Mouse (Mus musculus) adrenal gland, postnatal 4 days (tissue): ENCODE measurements around the gene Acin1. TPM values are rescaled to one million over a fixed set of nuclear protein-coding genes. Genes with fewer than 3 reads are reported as not detected.
"Not testable (repeated sequence)": the region's sequence is repeated elsewhere in the genome, so short reads cannot be mapped to it uniquely, and the experiment has no call there.

ENCODE experiments used
- DNase-seq, 2 experiments: peaks; one replicate each; pipeline ENCODE4 v3.0.0; 2021 to 2022; ENCODE audit warnings: low spot score in 2 of 2, mixed read lengths in 2 of 2
- total RNA-seq, 2 experiments: library from RNA; stranded (reverse); gene quantifications; 2 replicates each; pipeline ENCODE4 v1.2.3; 2021

The Acin1 gene
- total RNA-seq, 2 experiments from 2014 or later = 252 to 273 TPM

GRCm38 (mm10) chr14:54644294-54644693 is 42.4 kb downstream of the Acin1 start:
- no peak for DNase-seq

GRCm38 (mm10) chr14:54643011-54643410 is 43.7 kb downstream of the Acin1 start:
- DNase-seq = no peak

- DNase-seq = no peak
Observed at GRCm38 (mm10) chr14:54642224-54642944, 44.3 kb downstream of the Acin1 start.

- peak; percentile 70 to 80 for DNase-seq
Observed at GRCm38 (mm10) chr14:54641305-54641969, 45.3 kb downstream of the Acin1 start, which contains the start of gene Cdh24. Gene Cdh24 (minus strand): TSS chr14:54641364.

GRCm38 (mm10) chr14:54640946-54641304 is 45.8 kb downstream of the Acin1 start, which contains the start of gene Gm17606:
Gene Gm17606 (plus strand): TSS chr14:54640952.
- DNase-seq = no peak

- DNase-seq = no peak
Observed at GRCm38 (mm10) chr14:54640121-54640520, 46.6 kb downstream of the Acin1 start.

GRCm38 (mm10) chr14:54638210-54638609 is 48.5 kb downstream of the Acin1 start:
- no peak for DNase-seq

- DNase-seq = no peak
Observed at GRCm38 (mm10) chr14:54636954-54637353, 49.8 kb downstream of the Acin1 start.

GRCm38 (mm10) chr14:54634182-54634581 is 52.5 kb downstream of the Acin1 start:
- DNase-seq = no peak

GRCm38 (mm10) chr14:54632252-54632651 is 54.5 kb downstream of the Acin1 start:
- DNase-seq = no peak

GRCm38 (mm10) chr14:54631240-54631599 is 55.5 kb downstream of the Acin1 start:
- DNase-seq = no peak

GRCm38 (mm10) chr14:54630583-54631239 is 56.0 kb downstream of the Acin1 start:
- DNase-seq = no peak

- no peak for DNase-seq
Observed at GRCm38 (mm10) chr14:54629797-54630196, 56.9 kb downstream of the Acin1 start.

GRCm38 (mm10) chr14:54628103-54628502 is 58.6 kb downstream of the Acin1 start:
- no peak for DNase-seq

- DNase-seq = no peak
Observed at GRCm38 (mm10) chr14:54624976-54625375, 61.8 kb downstream of the Acin1 start.

GRCm38 (mm10) chr14:54623334-54623733 is 63.4 kb downstream of the Acin1 start:
- no peak for DNase-seq

GRCm38 (mm10) chr14:54621133-54621532 is 65.6 kb downstream of the Acin1 start, which contains the start of gene Psmb11:
Gene Psmb11 (plus strand): TSS chr14:54621433.
- no peak for DNase-seq

GRCm38 (mm10) chr14:54617897-54618365 is 68.8 kb downstream of the Acin1 start, which contains the start of gene Psmb5:
Gene Psmb5 (minus strand): TSS chr14:54618022.
- DNase-seq = peak; percentile 59 to 79

- DNase-seq = no peak
Observed at GRCm38 (mm10) chr14:54617152-54617896, 69.4 kb downstream of the Acin1 start.

GRCm38 (mm10) chr14:54616226-54616825 is 70.4 kb downstream of the Acin1 start:
- DNase-seq = no peak

- not testable (repeated sequence) for DNase-seq
Observed at GRCm38 (mm10) chr14:54614130-54614529, 72.6 kb downstream of the Acin1 start.
